Mouse (Mus musculus) monocyte, adult 59 days (primary cell): ENCODE measurements around the gene Frat2. TPM values are rescaled to one million over a fixed set of nuclear protein-coding genes. Genes with fewer than 3 reads are reported as not detected.

Experiments used
- total RNA-seq, 2 experiments: library from RNA; stranded (reverse); gene quantifications; one replicate each; pipeline ENCODE4 v1.2.4; 2023

Frat2 gene
- total RNA-seq, result 10 to 100 TPM; 41.7 to 46.7 TPM

GRCm38 (mm10) chr19:41847992-41848851, at the start of gene Frat2:
Gene Frat2, minus strand, starts transcription at chr19:41848132.

DNA sequence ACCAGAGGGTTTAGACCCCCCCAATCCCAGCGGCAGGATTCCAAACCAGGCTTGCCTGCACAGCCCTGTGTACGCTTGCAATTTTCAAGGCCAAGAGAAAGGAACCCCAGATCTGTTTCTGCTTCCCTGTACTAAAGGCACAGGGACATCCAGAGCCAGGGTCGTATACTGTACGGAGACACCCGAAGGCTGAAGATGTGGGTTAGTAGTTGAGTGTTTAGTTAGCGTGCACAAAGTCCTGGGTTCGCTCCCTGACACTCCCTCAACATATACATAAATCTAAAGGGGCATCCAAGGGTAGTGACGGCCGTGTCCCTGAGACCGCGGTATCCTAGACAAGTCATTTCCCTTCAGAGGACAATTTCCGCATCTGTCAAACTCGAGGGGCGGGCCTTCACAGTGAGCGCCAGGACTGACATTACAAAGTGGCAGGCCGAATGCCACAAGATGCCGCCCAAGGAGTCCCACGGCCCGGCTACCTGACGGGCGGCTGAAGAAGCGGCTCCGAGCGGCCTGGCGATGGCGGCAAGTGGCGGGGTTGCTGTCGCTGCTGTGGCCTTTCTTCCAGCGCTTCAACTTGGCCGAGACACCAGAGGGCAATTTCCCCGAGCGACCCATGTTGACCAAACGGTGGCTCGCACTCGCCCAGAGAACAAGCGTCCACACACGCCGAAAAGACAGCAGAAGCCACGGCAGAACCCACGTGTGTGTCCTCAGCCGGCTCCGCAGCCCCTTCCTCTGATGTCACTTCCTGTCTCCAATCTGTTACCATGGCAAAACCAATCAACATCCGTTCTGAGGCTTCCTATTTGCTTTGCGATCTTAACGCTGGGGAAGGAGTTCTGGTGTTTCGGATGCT, 47.8 kb upstream of the Frat2 start, which contains the start of gene Rrp12:
Rrp12 (minus strand) TSS at position 714 of the 859 bp plus-strand sequence.

GRCm38 (mm10) chr19:41829381-41830105, 18.4 kb downstream of the Frat2 start, which contains the start of gene Frat1:
Gene Frat1, plus strand, starts transcription at chr19:41829970.

DNA sequence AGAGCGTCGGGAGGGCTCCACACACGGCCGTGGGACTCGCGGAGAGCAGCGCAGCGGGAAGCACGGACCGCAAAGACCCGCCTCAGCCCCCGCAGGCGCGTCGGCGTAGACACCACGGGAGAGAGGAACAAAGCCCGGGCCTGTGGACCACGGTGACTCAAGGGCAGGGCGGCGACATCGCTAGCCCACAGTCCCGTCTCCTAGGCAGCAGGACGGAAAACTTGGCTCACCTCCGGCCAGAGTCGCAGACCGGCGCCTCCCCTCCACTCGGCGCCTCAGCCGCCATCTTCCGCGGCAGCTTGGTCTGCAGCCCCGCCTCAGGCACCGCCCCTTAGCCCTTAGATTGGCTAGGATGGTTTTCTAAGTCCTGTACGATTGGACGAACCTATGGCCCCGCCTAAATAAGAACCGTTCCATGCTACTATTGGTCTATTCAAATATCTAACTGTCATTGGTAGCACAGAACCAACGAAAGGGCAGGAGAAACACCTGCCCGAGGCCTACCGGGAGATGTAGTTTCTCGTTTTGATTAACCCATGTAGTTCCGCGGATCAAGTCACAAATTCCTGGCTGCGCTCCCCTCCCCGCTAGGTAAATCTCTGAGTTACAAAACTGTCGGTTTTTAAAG, 46.1 kb downstream of the Frat2 start, which contains the start of gene Arhgap19:
Arhgap19 (minus strand) TSS at position 306 of the 628 bp plus-strand sequence.

Other genes with a start within 250 kb of the Frat2 start
- gene Slit1, start 104.5 kb downstream of the Frat2 start, total RNA-seq, result 1 to 10 TPM in 1 of 2 experiments, under 1 TPM in 1; 0.76 to 1.0 TPM
- gene Arhgap19, start 46.1 kb downstream of the Frat2 start, total RNA-seq, result 10 to 100 TPM; 10.9 to 12.3 TPM
- gene Frat1, start 18.2 kb downstream of the Frat2 start, total RNA-seq, result 10 to 100 TPM; 30.9 to 31.2 TPM
- 10 to 100 TPM; 13.8 to 16.4 TPM for gene Rrp12, start 48.0 kb upstream of the Frat2 start, total RNA-seq
- gene Pgam1, start 63.8 kb upstream of the Frat2 start, total RNA-seq, result 100 to 1,000 TPM; 107 to 128 TPM
- gene Exosc1, start 85.3 kb upstream of the Frat2 start, total RNA-seq, result 10 to 100 TPM; 20.4 to 21.1 TPM
- gene Zdhhc16, start 85.3 kb upstream of the Frat2 start, total RNA-seq, result 10 to 100 TPM; 27.0 to 29.7 TPM
- 10 to 100 TPM; 56.1 to 70.5 TPM for gene Mms19, start 133.0 kb upstream of the Frat2 start, total RNA-seq
- gene Ubtd1, start 133.6 kb upstream of the Frat2 start, total RNA-seq, result 10 to 100 TPM; 43.3 to 44.9 TPM
- not detected for gene Ankrd2, start 187.9 kb upstream of the Frat2 start, total RNA-seq
- gene Hoga1, start 197.5 kb upstream of the Frat2 start, total RNA-seq, result 1 to 10 TPM in 1 of 2 experiments, under 1 TPM in 1; 0.66 to 1.5 TPM
- not detected for gene 4933411K16Rik, start 204.1 kb upstream of the Frat2 start, total RNA-seq
- gene Morn4, start 238.2 kb upstream of the Frat2 start, total RNA-seq, result not detected
- 10 to 100 TPM; 66.9 to 77.0 TPM for gene Pi4k2a, start 242.3 kb upstream of the Frat2 start, total RNA-seq